Mouse (Mus musculus) frontal cortex, postnatal 36 days (tissue): ENCODE measurements around the gene Midn.
A peak's percentile ranks its signal among the peaks of the same experiment; 100 is the strongest.
"Not testable (repeated sequence)": the region's sequence is repeated elsewhere in the genome, so short reads cannot be mapped to it uniquely, and the experiment has no call there.

Experiments
- DNase-seq, 2 experiments: peaks; one replicate each; pipeline ENCODE4 v3.0.0; 2022; ENCODE audit warnings: low spot score in 2 of 2

Midn gene

GRCm38 (mm10) chr10:80157141-80157929 is 9.3 kb downstream of the Midn start:
- peak in 1 of 2 experiments; percentile 40 for DNase-seq

- DNase-seq, result peak; percentile 52 to 55
Observed at GRCm38 (mm10) chr10:80158307-80158986, 10.4 kb downstream of the Midn start.

- peak; percentile 47 to 61 for DNase-seq
Observed at GRCm38 (mm10) chr10:80159021-80159560, 11.0 kb downstream of the Midn start.

- peak; percentile 98 to 99 for DNase-seq
Observed at GRCm38 (mm10) chr10:80159561-80160454, 11.7 kb downstream of the Midn start.

- DNase-seq, result peak in 1 of 2 experiments; percentile 28
Observed at GRCm38 (mm10) chr10:80160455-80161371, 12.6 kb downstream of the Midn start.

- no peak for DNase-seq
Observed at GRCm38 (mm10) chr10:80161522-80162242, 13.6 kb downstream of the Midn start.

- no peak for DNase-seq
Observed at GRCm38 (mm10) chr10:80162243-80162608, 14.2 kb downstream of the Midn start.

GRCm38 (mm10) chr10:80162716-80163299 is 14.7 kb downstream of the Midn start:
- DNase-seq, result no peak

GRCm38 (mm10) chr10:80163721-80164120 is 15.6 kb downstream of the Midn start:
- DNase-seq, result peak in 1 of 2 experiments; percentile 54

GRCm38 (mm10) chr10:80164161-80164997 is 16.3 kb downstream of the Midn start:
- peak in 1 of 2 experiments; percentile 30 for DNase-seq

GRCm38 (mm10) chr10:80164998-80165344 is 16.9 kb downstream of the Midn start:
- DNase-seq, result peak; percentile 93 to 98

- DNase-seq, result peak; percentile 62 to 75
Observed at GRCm38 (mm10) chr10:80165392-80166128, 17.5 kb downstream of the Midn start, which contains the start of gene Cirbp. Cirbp (plus strand) TSS chr10:80165985.

- DNase-seq, result not testable (repeated sequence)
Observed at GRCm38 (mm10) chr10:80166136-80166535, 18.1 kb downstream of the Midn start.

- DNase-seq, result peak; percentile 98
Observed at GRCm38 (mm10) chr10:80167460-80168037, 19.5 kb downstream of the Midn start.

GRCm38 (mm10) chr10:80168038-80168661 is 20.1 kb downstream of the Midn start:
- peak; percentile 93 to 95 for DNase-seq

GRCm38 (mm10) chr10:80169070-80169469 is 21.0 kb downstream of the Midn start:
- DNase-seq, result no peak

GRCm38 (mm10) chr10:80169651-80170050 is 21.6 kb downstream of the Midn start:
- no peak for DNase-seq
